Mouse (Mus musculus) left cerebral cortex, adult 9 months (tissue): ENCODE data around the gene Rnf5.

Experiments used
- DNase-seq, 2 experiments: peaks; one replicate each; pipeline ENCODE4 v3.0.0; 2022; ENCODE audit warnings: low spot score in 2 of 2

The Rnf5 gene

GRCm38 (mm10) chr17:34632261-34632691 is 28.8 kb upstream of the Rnf5 start:
- peak; percentile 89 to 90 for DNase-seq

GRCm38 (mm10) chr17:34631647-34632046 is 28.2 kb upstream of the Rnf5 start:
- no peak for DNase-seq

- DNase-seq, result no peak
Observed at GRCm38 (mm10) chr17:34630761-34631301, 27.3 kb upstream of the Rnf5 start.

- no peak for DNase-seq
Observed at GRCm38 (mm10) chr17:34629796-34630603, 26.5 kb upstream of the Rnf5 start.

- DNase-seq, result peak in 1 of 2 experiments; percentile 75
Observed at GRCm38 (mm10) chr17:34629221-34629751, 25.8 kb upstream of the Rnf5 start, which contains the start of gene Prrt1. Prrt1 (plus strand) TSS chr17:34629533.

- DNase-seq, result no peak
Observed at GRCm38 (mm10) chr17:34628644-34628967, 25.1 kb upstream of the Rnf5 start.

- no peak for DNase-seq
Observed at GRCm38 (mm10) chr17:34627943-34628643, 24.6 kb upstream of the Rnf5 start, which contains the start of gene Ppt2. Ppt2 (minus strand) TSS chr17:34628510.

GRCm38 (mm10) chr17:34627093-34627942 is 23.8 kb upstream of the Rnf5 start:
- DNase-seq, result peak in 1 of 2 experiments; percentile 87

- no peak for DNase-seq
Observed at GRCm38 (mm10) chr17:34626773-34627092, 23.2 kb upstream of the Rnf5 start.

- no peak for DNase-seq
Observed at GRCm38 (mm10) chr17:34626062-34626772, 22.7 kb upstream of the Rnf5 start.

- no peak for DNase-seq
Observed at GRCm38 (mm10) chr17:34624981-34625380, 21.5 kb upstream of the Rnf5 start.

GRCm38 (mm10) chr17:34623161-34623560 is 19.7 kb upstream of the Rnf5 start:
- no peak for DNase-seq

- no peak for DNase-seq
Observed at GRCm38 (mm10) chr17:34621006-34621405, 17.5 kb upstream of the Rnf5 start.

- no peak for DNase-seq
Observed at GRCm38 (mm10) chr17:34618999-34619398, 15.5 kb upstream of the Rnf5 start.

GRCm38 (mm10) chr17:34615871-34616270 is 12.4 kb upstream of the Rnf5 start, which contains the start of gene Egfl8:
Egfl8 (minus strand) TSS chr17:34615971.
- no peak for DNase-seq

- no peak for DNase-seq
Observed at GRCm38 (mm10) chr17:34613830-34614229, 10.3 kb upstream of the Rnf5 start.

- no peak for DNase-seq
Observed at GRCm38 (mm10) chr17:34613054-34613645, 9.7 kb upstream of the Rnf5 start.

GRCm38 (mm10) chr17:34611050-34611449 is 7.6 kb upstream of the Rnf5 start:
- no peak for DNase-seq

- DNase-seq, result no peak
Observed at GRCm38 (mm10) chr17:34607997-34608396, 4.5 kb upstream of the Rnf5 start.

GRCm38 (mm10) chr17:34606186-34607039 is 2.9 kb upstream of the Rnf5 start:
- DNase-seq, result no peak
